Mouse (Mus musculus) urinary bladder, postnatal 0 days (tissue): ENCODE measurements around the gene Lhfpl1. TPM values are rescaled to one million over a fixed set of nuclear protein-coding genes. Genes with fewer than 3 reads are reported as not detected.

Experiments
- polyA plus RNA-seq: library from polyadenylated mRNA; unstranded; fragments of >200 nt; fragmentation: Nextera tagmentation; extraction: Ambion mirVana; gene quantifications from 2 replicates; pipeline ENCODE4 v1.2.1, GENCODE M21; 2015

Gene Lhfpl1
- polyA plus RNA-seq, result 0.47 and 0.48 TPM in 2 replicates

DNA sequence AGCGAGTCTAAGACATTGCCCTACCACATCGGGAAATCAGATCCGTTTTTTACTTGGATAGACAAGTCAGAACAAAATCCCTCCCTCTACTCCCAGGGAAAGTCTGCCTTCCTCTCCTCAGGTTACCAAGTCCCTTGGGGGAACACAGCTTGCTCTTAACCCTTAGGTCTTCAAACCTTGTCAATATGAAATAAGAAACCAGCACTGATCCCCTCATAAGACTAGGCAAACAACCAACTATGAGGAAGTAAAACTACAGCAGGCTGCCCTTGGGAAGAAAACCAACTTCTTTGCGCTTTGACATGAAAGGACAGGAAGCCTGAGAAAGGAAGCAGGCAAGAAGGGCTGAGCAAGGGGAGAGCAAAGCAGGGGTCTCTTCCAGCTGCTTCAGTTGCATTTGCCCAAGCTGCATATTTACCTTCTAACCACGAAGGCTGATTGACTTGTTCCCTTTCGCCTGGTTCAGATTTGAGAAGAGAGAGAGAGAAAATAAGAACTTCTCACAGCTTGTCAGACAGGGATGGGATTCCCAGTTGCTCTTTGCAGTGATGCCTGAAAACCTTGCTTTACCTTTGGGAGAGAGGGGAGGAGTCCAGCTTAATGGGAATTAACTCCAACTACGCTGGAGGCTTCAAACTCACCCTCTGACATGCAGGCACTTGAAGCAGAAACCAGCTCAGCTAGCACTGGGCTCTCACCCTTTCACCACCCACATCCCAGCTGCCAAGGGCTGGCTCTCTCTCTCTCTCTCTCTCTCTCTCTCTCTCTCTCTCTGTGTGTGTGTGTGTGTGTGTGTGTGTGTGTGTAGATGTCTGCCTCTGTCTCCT is at the start of gene Lhfpl1:
Lhfpl1 (minus strand) TSS at position 713 of the 827 bp plus-strand sequence.

Other genes starting within 250 kb of the Lhfpl1 start
- 2.9 TPM in 2 replicates for gene Amot, start 156.1 kb upstream of the Lhfpl1 start, polyA plus RNA-seq